Mouse (Mus musculus) thymus, postnatal 14 days (tissue): ENCODE measurements around the gene Lypd6b.

Source experiments
- DNase-seq: peaks from one replicate; pipeline ENCODE4 v3.0.0; 2021

Gene Lypd6b

DNA sequence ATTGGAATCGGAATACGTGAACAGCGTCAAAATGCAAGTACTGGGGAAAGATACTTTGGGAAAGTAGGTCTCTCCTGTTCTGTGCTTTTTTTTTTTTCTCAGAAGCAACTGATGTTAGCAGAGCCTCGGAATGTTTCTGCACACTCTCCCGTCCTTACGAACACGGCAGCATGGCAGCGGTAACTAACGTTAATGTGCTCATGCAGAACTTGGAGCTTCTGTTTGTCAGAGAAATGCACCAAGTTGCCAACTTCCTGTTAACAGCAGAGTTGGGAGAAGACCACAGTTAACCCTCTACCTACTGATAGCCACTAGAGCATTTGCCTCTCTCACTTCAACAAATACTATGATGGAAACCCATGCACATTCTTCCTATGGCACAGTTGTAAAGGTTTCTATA lies 93.0 kb downstream of the Lypd6b start:
- DNase-seq: no peak

DNA sequence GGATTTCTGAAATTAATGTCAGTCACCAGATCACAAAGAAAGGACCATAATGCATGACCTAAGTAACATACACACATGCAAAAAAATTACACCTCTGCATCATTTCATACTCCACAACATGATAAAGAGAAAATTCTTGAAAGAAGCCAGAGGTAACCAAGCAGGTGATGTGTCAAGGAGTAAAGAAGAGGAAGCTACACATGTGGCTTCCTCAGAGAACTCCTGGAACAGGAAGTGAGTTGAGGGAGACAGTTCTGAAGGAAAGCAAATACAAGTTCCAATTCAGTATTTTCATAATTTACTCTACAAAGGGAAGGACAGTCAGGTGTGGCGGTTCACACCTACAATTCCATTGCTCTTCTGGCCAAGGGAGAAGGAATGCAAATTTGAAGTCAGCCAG lies 93.5 kb downstream of the Lypd6b start:
- no peak for DNase-seq

DNA sequence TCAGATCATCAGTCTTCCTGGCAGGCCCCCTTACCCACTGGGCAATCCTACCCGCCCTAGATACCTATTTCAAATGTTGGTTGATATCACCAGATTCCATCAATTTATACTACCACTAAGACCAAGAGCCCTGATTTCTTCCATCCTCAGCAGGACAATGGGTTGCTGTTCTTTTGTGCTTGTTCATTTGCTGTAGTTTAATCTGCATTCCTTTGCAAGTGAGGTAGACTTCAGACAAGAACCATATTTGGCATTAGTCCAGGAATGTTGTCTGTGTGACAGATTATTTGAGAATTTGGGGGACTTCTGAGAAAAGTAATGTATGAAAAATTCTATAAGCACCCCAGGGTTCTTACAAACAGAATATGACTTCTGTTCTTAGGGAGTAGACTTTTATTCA lies 95.0 kb downstream of the Lypd6b start:
- no peak for DNase-seq

DNA sequence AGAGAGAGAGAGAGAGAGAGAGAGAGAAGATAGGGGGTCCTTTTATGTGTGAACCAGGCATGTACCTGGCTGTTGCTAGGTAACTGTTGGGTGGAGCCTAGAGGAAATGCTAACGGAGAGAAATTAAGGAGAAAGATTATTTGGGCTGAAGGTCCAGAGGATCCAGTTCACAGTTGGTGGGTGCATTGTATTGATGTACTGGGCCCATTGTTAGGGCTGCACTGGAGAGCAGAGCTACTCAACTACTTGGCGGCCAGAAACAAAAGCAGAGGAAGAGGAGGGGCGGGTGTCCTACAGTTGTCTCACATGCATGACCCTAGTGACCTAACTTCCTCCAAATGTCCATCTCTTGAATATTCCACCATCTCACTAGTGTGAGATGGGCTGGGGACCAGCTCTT lies 96.5 kb downstream of the Lypd6b start:
- no peak for DNase-seq

DNA sequence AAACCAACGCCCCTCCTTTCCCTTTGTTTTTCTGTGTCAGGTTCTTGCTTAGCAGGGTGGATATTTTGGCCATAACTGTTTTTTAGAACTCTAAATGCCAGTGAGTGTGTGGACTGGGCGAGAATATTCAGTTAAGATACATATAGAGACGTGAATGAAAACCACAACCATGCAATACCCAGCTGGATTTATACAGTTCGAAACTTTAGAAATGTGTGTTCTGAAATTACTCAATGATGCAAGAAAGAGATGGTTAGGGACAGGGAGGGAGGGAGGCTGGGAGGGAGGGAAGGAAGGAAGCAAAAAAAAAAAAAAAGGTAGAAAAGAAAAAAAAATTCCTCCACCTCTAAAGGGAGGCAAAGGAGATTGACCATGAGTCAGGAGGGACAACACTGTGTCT lies 98.7 kb downstream of the Lypd6b start:
- no peak for DNase-seq

DNA sequence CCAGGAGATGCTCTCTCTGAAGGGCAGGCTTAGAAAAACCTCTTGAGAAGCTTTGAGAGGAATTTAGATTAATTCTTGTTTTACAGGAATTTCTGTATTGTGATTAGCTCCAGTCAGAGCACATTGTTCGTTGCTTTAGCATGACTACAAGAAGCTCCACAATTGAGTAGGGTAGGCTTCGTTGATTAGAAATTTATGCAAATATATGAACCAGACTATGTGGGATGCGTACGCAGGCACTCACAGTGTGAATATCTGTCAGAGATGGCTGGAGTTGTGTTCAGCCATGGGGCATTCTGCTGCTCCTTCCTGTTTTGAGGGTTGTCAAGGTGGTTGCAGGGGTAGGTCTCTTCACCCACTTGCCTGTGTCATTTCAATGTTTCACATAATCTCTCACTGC lies 100.9 kb downstream of the Lypd6b start:
- DNase-seq: no peak

DNA sequence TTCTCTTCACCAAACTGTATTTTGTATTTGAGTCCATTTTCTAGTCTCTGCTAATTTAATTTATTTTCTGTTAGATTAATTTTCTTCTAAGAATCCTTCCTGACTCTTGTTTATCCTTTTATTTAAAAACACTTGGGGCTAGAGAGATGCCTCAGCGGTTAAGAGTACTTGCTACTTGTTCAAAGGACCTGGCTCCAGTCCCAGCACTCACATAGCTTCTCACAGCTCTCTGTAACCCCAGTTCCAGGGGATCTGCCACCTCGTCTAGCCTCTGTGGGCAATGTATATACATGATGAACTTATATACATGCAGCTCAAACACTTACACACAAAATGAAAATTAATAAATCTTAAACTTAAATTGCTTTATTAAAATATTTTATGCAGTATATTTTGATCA lies 103.2 kb downstream of the Lypd6b start:
- no peak for DNase-seq

DNA sequence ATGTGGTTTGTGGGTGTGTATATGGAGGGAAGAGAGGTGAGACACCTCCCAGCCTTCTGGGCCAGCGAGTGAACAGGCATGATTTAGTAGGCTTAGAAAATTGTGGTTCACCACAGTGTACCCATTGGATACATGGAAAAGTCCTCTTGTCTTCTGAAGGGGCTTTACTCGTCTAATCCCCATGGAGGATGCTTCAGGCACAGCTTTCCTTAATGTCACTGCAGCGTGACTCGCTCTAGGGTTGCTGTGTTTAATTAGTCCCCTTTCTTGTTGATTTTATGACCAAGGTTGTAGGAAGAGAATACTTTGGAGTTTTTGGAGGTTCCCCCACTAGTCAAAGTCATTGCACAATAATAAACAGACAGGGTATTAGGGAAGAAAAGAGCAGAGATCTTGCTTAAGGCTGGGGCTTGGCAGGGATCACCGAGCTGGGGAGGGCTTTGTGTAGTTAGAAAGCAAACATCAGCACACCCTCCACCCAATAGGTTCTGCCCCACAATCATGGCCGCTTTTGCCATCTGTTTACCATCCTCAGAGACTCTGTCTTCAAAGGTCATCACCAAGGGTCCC lies 122.4 kb downstream of the Lypd6b start:
- DNase-seq: no peak

DNA sequence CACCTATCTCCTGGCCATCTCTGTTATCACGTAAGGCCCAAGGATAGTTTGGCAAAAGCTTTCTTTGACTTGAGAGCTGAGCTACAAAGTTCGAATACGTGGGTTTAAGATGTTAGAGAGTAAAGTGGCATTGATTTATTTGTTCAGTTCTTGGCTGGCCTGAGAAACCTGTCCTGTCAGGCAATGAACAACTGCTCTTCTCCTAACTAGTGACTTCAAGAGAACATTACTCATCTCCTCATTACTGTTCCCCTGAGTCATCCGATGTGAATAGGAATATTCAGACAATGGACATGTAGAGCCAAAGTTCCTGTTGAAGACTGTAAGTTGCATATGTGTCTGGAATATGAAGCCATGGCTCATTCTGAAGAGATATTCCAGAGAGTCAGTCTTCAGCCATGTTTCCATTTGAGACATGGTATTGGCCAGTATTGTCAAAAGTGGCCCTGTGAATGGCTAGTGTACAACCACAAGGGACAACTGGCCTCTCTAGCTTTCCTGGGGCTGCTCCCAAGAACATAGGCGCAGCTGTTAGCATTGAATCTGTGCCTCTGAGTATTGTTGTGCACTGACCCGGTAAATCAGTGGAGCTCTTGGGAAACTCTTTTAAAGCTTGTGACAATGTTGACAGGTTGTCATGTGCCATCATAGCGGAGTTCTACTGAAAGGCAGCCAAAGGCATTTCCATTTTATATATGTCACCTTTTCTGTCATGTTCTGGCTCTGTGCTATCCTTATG lies 124.0 kb downstream of the Lypd6b start:
- DNase-seq: no peak

DNA sequence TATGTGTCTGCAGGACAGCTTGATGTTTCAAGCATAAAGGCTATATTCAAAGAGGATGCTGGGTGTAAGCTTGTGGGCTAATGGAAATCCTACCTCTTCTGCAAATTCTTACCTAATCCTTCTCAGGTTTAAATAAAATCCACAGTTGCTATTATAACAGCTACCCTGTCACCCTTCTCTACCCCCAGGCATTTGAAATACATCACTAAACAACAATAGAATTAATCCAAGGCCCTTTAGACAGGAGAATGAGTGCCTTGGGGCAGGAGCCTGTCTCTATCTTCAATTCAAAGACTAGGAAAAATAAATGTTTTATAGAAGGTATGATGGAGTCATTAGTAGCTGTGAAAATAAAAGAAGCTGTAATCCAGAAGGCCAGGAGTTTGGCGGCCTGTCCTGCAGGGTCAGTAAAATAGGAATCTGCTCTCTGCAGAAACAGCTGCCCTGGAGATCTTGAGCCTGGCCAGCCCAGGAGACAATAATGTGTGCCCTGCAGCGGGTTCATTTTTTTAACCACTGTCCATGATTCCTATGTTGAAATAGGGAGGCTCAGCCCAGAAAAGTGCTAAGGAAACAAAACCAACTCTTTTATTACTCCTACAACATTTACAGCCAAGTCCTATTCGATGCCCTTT lies 124.9 kb downstream of the Lypd6b start:
- no peak for DNase-seq

DNA sequence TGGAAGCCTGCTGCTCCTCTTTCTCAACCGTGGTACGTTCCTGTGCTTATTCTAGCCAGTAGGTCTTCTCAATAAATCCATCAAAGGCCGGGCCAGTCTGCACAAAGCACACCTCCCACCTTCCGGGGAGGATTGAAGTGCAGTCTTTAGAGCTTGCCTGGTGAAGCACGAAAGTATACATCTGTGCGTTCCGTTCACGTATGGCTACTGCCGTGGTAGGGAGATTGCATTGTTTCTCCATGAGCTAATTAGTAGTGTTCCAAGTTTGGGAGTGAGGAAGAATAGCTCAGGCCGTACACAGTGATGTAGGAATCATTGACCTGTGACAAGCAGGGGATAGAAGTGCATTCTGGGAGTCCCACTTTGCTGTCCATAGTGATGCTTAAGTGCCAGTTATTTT lies 130.0 kb downstream of the Lypd6b start:
- DNase-seq: no peak

DNA sequence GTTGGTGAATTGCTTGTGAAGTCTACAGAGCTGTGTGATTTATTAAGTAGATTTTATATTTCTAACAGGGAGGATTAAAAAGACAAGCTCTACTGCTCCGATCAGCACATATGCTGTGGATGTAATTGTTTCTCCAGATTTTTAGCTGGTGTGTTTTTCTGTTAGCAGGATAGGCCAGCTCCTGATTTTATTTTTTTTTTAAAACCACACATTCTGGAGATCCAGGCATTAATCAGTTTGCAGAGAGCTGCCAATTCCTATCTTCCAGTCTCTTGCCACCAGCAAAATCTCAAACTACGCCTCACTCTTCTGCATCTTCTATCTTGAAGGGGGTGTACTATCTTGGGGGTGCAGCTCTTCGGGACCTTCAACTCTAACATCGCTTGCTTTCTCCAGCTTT lies 130.6 kb downstream of the Lypd6b start:
- no peak for DNase-seq

DNA sequence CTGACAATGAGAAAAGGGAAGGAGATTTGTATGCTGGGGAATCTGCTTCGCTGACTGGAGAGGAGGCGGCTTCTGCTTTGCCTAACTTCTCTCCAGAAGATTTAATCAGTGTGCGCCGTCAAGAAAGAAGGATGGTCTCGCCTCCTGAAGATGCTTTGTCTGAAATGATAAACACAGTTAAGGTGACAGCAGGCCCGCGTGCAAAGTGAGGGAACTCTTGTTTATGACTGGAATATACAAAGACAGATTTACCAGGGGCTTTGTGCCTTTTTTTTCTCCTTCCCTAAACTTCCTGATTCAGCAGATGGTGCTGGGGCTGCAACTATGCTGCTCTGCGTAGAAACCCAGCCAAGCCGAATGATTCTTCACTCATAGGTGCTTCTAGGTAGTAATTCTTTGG lies 131.2 kb downstream of the Lypd6b start:
- DNase-seq: no peak

DNA sequence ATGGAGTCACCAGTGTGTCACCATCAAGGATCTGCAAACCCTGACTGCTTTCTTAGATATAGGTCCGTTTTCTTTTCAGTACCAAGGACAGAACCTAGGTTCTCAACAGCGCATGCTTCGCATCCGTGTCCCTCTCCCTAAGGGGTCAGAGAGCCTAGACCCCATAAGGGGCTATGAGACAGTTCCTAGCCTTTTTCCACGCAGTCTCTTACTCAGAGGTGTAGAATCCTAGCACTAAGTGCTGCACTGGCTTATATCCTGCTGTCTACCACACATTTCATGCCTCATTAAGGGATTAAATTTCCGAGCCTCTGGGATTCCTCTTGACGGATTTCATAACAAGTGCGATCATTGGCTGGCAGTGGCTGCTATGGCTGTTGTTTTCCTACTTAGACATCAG lies 134.5 kb downstream of the Lypd6b start:
- DNase-seq: no peak

DNA sequence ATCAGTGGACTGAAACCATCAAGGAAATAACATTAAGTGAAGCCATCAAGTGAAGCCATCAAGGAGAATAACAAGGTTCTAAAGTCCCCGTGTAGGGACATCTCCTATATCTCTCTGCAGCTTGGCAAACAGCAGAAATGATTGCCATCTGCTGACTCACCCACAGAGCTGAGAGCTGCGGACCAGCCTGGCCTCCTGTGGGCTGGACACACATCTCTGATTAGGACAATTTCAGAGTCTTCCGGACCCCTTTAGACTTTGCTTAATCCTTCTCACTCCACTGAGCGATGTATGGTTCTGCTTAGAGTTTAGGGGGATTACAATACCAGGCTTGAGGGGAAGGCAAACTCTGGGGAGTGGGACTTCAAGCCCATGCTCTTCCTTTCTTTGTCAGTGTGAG lies 135.3 kb downstream of the Lypd6b start:
- no peak for DNase-seq

DNA sequence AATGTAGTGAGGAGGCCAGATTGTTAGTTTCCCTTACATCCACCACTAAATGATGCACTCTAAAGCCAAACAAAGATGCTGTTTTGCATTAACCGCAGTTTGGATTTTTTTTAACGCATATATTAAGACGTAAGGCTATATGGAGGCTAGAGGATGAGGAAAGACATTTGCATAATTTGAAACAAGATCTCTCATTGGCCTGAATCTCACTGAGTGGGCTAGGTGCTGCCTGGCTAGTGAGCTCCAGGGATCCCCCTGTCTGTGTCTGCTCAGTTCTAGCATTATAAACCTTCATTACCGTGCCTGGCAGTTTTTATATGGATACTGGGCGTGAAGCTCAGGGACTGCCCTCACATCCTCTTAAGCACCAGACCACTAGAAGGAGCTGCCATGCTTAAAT lies 138.7 kb downstream of the Lypd6b start:
- DNase-seq: no peak

DNA sequence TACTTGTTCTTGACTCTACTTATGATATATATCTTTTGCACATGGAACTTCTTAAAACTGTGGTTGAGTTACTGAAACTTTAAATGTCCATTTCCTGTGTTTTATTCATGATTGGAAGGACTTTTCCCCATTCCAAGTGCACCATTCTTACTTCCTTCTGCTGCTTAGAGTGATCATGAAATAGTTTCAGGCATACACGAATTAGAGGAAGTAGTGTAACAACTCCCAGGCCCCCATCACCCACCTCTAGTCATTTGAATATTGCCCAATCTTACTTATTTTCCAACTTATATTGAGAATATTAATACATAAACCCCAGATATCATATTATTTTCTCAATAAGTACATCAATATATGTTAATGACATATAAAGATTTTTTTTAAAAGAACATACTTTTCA lies 139.9 kb downstream of the Lypd6b start:
- DNase-seq: no peak

DNA sequence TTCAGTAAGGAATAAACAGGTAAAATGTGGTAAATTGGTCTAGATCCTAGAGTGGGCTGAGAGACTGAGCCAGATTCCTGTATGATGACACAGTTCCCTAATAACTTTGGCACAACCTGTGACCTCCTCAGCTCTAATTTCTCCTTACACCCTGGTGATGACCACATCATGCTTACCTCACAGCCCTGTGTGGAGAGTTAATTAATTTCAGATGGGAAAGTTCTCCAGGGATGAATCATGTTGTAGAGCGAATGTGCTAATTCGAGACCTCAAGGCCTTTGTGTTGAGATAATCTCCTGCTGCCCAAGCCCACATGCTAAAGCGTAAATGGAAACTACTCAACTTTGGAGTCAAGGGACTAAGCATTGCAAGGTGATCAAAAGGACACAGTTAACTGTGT lies 142.4 kb downstream of the Lypd6b start:
- no peak for DNase-seq

DNA sequence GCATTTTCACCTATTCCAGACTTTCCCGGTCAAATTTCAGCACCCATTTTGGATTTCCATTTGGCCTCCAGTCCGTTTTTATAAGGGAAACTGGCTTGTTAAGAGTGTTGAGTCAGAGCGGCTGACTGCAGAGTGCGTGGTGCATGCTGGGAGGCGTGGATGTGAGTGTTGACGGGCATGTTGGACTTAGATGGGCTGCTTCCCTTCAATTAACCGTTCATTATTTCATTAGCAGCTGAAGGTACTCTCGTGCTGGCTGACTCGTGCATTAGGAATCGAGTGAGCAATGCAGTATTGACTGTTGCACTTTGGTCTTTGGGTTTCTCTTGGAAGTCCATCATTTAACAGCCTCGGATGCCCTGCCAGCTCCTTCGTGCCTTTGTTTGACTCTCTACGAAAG lies 150.1 kb downstream of the Lypd6b start:
- no peak for DNase-seq

DNA sequence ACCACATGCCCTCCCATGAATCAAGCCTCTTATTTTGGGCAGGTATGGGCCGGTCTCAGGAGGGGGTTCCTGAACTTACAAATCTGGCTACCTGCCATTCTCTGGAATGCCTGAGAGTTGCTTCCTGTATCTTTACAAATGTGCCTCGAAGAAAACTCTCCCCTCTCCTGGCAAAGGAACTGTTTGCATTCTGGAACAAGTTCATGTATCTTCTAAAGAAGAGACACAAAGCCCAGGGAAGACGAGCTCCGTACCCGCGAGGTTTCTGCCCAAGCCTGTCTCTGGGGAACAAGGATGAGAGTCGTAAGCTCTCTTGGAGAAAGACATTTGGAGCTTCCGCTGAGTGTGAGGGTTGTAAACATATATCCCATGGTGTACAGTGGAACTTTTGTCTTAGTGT lies 150.8 kb downstream of the Lypd6b start:
- DNase-seq: no peak

DNA sequence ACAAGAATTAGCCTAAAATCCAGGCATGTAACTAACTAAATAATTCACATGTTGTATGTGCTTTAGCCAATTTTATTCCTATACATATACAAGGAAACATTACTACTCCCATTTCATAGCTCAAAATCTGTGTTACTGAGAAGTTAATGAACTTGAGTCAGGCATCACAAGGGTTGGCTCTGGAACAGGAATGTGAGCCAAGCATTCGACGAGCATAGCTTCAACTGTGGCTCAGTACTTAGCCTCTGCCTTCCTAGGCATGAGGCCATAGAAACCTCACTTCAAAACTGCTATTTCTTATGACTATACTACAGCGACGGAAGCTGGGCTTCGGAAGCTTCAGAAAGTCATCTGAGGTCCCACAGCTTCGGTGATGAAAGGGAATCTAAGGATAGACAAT lies 152.9 kb downstream of the Lypd6b start:
- no peak for DNase-seq

DNA sequence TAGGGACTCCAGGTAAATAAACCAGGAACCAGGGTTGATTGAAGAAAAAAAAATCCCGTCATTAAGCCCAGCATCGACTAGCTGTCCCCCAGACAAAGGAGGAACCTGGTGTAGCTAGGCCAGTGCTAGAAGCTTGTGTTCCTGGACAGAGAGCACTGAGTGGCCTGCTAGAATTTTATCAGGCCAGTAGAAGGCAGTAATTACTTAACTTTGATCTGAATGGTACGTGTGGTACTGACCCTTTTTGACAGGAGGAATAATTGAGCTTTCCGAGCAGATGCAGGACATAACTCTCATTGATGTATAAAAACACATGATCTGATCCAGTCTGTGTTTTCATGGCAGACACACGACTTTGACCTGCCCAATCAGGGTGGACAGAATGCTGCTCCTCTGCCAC lies 154.6 kb downstream of the Lypd6b start:
- no peak for DNase-seq

DNA sequence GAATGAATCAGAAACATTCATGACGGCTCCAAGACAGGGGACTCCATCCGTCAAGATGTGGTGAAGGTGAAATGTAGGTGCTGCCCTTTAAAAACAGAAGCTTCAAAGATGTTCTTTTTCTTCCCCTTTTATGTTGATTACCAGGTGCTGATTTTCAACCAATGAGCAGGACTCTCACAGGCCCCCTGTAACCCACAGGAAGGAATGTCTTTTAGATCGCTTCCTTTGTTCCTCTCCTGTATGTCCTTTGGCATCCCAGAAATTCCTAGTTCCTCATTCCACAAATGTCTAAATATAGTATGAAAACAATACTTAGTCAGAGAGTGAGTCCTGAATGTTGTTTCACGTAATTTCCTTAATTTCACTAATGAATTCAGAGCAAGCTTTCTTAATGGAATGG lies 164.2 kb downstream of the Lypd6b start:
- no peak for DNase-seq

DNA sequence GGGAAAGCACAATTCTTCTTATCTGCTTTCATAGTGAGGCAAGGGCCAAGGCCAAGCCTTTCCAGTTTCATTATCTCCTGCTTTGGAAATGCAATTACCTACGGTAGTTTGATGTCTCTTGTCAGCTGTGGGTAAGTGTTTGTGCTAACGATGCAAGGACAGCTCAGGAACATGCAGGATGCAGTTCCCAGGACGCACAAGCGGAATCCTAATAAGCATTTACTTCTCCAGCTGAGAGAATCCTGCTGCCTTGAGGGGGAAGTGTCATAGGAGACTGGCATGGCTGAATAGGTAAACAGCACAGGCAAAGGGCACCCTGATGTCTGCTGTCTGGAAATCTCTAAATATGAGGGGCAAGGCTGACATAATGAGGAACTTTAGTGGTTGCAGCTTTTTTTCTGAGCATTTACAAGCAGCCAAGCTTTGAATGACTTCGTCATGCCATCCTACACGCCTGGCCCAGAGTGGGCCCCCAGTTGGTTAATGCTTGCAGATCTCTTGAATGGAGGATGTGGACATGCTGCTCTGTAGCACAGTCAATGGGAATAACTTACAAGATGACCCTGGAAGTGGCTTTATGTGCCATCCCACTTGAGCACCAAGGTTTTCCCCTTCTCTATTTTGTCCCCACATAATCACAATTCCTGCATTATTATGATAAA lies 165.3 kb downstream of the Lypd6b start:
- no peak for DNase-seq
